Mouse (Mus musculus) cerebellum, adult 11-12 months (tissue): ENCODE measurements around the gene Sipa1.

Experiments used
- DNase-seq: peaks from one replicate; pipeline ENCODE4 v3.0.0; 2022

The Sipa1 gene

DNA sequence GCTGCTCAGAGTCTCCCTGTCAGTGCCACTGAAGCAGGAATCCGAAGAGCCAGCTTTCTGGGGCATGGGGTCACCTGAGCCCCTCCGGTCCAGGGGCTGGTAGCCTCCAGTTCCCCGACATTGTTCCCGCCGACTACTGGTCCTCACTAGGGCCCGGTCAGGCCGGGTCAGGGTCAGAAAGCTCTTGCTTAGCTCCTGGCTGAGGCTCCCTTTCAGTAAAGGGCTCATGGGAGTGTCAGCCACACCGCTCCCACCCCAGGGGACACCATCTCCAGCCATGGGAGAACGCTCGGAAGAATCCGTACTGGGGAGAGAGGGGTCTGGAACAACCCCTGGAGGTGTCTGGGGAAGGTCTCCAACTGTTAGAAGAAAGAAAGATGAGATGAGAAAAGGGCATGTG, 22.4 kb upstream of the Sipa1 start:
- no peak for DNase-seq

DNA sequence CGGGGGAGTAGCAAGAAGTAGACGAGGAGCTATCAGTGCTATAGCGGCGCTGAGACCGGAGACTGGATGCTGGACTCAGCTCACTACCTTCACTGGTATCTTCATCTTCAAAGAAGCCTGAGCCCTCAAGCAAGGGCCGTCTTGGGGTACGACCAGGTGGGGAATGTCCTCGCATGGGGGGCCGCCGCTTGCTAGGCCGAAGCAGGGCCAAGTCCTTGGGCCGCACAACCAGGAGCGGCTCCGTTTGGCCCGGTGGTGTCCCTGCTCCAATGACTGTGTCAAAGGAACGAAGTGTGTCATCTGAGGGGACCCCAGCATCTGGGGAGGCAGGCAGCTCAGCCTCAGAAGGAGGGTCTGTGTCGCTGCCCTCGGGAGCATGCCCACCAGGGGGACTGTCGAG, 21.9 kb upstream of the Sipa1 start:
- no peak for DNase-seq

DNA sequence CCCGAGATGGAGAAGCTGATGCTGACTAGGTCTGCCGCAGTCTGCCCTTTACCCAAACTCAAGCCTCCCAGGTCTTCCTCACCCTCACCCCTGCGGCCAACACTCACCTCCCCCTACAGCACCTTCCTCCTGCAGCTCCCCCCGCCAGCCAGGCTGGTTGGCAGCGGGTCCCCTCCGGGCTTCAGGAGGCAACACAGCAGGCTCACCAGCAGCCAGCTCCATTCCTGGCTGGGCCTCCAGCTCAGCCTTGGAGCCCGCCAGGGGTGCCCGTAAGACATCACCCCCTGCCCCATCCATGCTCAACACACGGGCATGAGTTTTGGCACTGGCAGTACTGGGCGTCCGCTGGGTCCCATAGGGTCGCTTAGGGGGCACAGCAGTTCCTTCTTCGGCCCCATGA, 21.5 kb upstream of the Sipa1 start:
- peak; percentile 40 for DNase-seq

DNA sequence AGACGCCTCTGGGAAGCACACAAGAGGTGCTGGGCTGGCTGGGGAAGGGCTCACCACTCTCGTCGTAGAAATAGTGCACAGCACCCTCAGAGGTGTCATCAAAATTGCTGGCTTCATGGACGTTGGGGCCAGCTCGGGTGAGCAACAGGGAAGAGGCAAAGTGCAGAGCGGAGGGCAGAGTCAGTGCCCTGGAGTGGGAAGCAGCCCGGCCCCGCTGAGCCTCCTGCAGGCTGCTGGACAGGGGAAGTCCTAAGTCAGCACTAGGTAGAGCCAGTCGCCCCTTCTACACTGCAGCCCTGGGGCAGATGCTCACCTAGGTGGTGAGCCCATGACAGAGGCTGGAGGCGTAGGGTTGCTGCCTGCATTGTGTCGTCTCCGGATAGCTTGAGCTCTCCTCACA, 20.7 kb upstream of the Sipa1 start:
- no peak for DNase-seq

DNA sequence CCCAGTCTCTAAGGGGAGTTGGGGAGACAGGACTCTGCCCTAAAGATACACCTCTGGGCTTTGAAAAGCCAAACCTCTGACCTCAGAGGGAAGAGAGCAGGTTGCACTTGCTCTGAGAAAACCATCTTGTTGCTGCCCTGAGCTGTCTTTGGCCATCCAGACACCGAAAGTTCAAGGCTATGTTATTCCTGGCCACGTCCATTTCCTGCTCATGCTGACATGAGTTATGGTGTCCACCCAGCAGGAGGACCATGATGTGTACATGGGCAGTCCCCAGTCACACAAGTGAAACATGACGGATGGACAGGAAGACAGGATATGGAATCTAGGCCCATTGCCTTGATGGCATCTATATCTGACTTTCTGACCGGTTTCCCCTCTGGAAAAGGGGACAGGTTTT, 16.9 kb upstream of the Sipa1 start:
- no peak for DNase-seq

DNA sequence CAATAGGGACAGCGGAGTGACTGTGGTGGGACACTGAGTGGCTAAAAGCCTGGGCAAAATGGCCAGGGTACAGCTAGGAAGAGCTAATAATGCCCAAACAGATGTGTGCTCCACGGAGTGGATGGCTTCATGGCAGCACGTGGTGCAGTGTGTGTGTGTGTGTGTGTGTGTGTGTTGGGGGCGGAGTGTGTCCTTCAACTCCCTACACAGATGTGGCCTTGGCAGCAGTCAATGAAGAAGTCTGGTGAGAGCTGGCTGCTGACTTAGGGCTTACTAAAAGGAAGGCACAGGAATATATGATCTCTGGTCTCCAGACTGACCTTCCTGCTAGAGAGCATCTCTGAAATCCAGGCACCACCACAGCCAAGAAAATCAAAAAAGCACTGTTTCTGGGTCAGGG, 4.9 kb upstream of the Sipa1 start:
- DNase-seq: no peak

DNA sequence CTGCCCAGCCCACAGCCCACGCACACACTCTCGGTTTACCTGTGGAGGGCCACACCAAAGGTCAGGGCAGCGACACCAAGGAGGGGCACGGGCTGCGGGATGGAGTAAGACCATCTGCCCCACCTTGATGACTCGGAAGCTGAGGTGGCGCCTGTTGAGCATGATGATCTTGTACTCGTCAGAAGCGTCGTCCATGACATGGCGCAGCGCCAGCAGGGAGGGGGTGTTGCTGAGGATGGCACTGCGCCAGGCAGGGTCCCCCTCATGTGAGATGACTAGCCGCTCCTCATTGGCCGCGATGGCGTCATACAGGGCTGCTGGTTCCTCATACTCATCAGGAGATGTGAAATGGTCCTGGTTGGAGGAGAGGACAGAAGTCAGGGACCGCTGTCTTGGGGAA, 2.9 kb upstream of the Sipa1 start:
- no peak for DNase-seq

DNA sequence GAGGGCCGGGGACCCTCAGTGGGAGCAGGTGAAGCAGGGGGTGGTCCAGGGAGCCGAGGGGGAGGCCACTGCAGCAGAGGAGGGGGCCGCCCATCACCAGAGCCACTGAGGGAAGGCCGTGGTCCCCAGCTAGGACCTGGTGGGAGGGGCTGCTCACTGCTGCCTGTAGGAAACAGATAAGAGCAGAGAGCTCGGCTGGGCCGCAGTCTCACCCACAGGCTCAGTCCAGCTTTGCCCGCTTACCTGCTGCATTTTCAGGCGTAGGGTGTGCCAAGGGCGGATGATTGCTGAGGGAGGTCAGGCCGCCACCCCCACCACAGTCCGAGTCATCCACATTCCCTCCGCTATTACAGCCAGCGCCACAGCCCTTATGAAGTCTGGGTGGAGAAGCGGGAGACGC, 2.0 kb upstream of the Sipa1 start:
- DNase-seq: no peak

DNA sequence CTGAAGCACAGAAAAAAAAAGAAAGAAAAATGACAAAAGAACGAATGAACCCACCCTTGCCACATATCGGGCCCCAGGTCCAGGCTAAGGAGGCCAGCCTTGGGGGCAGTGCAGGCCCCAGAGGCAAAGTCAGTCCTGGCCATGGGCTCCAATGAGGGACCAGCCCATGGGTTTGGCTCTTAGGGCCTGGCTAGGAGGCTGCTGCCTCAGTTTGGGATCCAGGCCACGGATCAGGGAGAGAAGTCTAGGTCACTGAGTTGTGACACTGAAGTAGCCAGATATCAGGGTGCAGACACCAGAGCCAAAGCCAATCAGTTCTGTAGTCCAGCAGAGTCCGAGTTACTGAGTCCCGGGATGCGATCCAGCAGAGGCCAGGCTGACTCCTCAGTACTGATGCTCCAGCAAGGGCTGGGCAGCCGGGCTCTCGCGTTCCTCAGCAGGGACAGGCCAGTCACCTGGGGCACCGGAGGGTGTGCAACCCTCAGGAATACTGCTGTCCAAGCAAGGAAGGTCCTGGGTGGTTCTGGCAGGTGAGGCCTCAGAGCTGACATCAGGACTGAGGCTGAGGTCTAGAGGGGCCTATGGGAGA, 1.3 kb upstream of the Sipa1 start:
- DNase-seq: no peak

DNA sequence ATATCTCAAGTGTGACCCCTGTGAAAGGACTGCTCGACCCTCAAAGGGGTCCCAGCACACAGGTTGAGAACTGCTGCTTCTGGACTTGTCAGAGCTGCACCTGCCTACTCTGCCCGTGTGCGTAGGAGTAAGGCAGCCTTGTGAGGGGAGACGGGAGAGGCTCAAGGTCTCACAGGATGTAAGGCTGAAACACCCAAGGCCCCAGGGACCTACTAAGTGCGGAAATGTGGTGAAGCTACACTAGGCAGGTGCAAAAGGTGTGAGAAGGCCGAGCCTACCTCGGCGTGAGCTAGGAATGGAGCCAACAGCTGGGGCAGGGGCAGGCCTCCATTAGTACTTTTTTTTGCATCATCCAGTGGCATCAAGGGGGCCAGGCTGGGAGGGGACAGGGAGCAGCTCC, 1.2 kb downstream of the Sipa1 start:
- DNase-seq: no peak

DNA sequence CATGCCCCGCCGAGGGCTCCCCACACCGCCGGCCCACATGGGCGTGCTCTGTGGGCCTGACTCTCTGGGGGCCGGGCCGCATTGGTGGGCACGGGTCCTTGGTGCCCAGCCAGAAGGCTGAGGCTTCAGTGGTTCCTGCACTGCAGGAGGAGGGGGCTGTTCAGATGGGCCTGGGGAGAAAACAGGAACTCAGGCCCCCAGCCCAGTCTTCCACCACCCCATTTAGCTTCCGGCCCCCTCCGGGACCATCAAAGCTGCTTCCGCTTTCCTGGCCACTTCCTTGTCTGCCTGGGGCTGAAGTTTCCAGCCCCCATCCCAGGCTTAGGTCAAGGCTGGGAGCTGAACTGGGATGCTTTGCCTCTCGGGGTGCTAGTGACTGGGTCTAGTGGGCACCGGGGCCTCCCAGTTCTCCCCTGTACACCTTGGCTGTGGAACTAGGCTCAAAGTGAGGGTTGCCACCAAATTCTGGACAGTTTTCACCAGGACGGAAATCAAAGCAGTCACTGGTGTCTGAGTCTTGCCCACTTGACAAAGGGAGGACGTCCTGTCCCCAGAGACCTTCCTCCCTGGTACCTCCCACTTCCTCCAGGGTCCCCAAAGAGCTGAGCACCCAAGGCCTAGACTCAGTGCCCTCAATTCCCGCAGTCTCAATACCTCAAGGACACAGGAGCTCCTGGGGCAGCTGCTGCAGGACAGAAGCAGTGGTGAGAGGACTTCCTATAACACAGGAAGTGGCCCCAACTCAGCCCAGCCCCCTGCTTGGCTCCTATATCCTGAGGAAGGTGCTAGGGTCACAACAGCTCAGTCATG, 2.4 kb downstream of the Sipa1 start:
- DNase-seq: no peak

DNA sequence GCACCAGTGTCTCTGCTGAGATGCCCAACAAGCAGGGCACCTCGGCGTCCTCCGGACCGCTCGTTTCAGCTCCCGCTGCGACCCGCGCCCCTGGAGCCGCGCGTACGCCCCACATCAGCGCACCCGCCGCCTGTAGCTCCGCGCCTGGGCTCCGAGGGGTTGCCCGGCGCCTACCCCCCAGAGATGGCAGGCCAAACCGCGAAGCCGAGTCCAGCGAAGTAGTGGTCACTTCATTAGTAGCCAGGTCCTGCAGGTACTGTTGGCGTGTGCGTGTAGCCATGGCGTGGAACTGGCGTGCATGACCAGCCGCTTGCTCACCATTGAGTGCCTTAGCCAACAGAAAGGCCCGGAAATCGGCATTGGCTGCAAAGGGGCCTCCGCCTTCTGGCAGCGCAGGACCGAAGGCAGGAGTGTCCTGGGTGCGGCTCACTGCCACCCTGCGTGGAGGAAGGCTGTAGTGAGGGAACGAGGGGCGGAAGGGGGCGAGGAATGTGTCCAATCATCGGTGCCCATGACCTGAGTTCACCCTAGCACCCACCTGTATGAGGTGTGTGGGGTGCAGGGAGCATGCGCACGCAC, 8.7 kb downstream of the Sipa1 start:
- no peak for DNase-seq

DNA sequence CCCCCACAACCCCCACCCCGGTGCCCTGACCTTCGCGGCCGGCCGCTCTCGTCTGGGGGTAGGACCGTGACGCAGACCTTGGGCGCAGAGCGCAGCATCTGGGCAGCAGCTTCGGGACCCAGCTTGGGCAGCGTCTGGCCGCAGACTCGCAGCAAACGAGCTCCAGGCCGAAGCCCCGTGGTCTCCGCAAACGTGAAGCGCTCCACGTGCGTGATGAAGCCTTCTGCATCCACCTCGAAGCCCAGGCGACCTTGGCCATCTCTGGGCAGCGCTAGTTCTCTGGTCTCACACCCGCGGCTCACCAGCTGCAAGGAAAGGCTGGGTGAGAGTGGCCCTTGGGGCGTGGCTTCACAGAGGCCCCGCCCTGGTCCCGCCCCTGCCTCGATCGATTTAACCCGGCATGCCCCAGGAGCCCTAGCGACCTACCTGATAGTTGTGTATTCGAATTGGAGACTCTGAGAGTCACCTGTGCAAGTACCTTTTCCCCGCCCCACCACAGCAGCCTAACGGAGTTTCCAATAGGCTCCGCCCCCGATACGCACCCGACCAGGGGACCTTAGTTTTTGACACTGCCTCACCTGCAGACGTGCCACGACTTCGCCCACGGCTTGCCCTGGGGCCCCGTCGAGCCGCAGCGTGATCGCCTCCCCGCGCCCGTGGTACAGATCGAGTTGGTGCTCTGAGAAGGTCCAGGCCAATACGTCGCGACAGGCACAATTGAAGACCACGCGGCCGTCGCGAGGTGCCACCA, 9.4 kb downstream of the Sipa1 start:
- DNase-seq: no peak

DNA sequence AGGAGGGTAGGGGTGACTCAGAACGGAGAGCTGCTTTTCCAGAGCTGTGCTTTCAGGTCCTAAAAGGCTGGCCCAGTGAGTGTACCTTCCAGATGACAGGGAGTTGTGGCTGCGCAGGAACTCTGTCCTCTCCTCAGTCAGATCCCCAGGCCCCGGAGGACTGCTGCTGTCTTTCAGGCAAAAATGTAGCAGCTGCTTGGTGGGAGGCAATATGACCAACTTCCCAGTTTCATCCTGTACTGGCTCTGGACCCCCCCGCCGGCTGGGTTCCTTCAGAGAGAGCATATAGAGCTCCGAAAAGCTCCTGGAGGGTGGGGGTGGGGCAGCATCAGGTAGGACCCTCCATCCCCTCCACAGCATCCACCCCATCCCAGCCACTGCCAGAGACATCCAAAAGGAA, 10.9 kb downstream of the Sipa1 start:
- DNase-seq: no peak

DNA sequence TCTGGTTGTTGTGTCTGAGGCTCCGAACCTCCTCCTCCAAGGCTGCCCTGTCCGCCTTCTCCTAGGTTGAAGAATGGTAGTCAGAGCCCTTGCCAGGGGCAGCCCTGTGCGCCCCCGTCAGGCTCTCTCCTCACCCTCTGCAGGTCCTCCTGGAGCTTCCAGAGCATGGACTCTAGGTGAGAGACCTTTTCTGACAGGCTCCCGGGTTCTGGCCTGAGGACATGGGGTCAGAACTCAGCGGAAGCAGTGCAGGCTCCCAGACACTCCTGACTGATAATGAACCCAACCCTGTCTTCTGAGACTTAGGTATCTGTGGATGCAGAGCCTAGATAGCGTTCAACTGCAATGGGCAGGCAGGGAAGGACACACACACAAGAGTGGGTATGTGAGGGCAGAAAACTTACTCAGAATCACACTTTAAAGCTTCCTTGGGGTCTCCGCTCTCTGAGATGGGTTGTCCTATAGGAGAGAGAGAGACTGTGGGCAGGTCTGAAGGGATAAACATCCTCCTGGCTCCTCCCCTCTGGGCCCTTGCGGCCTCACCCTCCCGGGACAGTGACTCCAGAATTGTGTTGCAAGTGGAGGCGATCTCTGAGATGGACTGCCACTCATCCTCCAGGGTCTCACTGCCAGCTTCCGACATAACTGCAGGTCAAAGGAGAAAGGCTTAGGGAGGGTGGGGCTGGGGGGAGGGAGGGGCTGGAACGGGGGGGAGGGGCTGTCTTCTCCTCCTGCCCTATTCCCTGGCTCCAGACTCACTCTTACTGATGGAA, 11.8 kb downstream of the Sipa1 start:
- DNase-seq: no peak

DNA sequence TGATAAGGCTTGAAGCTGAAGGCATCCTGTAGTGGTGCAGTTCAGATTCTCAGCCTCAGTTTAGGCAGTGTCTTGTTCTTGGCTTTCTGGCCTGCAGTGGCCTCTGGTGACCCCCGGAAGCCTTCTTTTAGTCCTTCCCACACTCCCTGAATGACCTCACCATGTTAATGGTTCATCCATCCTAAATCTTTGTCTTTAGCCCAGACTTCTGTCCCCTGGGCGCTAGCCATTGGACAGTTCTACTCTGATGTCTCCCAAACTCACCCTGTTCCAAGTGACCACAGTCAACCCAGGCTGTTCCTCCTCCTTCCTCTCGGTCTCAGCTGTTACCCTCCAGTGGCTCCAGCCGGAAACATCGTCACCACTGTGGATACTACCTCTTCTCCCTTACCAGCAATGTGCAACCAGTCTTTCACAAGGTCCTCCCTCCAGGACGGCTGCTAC, 14.2 kb downstream of the Sipa1 start:
- DNase-seq: no peak

DNA sequence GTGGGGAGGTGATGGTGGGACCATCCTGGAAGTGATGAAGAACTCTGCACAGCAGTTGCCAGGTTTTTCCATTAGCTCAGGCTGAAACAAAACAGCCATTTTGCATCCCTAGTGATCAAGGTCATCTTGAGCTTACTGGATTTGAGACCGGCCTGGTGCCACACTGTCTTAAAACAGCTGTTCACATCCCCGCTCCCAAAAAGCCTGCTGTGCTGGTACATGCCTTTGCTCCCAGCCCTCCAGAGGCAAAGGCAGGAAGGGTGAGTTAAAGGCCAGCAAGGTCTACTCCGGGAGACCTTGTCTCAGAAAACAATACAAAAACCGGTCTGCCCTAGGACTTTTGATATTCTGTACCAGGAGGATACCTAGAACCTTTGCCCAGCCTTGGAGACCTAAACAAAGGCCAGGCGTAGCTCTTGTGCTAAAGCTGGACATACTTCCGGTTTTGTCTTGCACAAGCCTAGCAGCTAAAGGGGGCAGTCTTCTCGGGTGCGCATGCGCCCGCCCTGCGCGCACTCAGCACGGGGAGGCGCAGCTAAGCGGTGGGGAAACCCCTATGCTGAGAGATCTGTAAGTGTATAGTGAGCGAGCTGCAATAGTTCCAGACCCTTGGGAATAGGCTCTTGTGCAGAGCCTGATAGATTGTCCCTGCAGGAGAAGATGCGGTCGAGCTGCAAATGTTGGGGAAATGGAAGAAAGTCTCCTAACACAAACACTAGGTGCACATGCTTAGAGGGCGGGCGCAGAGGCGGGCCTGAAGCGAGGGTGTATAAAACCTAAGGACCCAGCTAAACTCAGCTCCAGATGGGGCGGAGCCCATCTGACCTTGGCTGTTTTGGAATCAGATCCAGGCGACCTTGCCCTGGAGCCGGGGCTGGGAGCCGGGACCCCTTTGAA, 14.9 kb downstream of the Sipa1 start:
- DNase-seq: peak; percentile 72

DNA sequence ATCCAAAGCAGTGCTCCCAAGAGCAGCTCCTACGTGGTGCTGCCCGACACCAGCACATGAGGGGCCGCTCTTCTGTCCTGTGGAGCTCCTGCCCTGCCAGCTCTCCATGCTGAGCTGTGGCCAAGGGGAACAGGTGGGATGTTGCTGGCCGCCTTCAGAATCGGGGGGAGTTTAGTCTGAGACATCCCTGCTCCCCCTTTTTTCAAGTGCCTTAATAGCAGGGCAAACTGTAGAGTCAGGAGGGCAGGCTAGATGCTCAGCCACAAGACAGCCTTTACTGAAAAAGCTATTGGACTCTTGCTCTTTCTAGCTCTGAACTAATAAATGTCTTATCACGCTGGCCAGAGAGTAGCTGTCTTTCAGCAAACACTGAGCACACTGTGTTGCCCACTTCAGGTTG, 15.7 kb downstream of the Sipa1 start:
- DNase-seq: no peak

DNA sequence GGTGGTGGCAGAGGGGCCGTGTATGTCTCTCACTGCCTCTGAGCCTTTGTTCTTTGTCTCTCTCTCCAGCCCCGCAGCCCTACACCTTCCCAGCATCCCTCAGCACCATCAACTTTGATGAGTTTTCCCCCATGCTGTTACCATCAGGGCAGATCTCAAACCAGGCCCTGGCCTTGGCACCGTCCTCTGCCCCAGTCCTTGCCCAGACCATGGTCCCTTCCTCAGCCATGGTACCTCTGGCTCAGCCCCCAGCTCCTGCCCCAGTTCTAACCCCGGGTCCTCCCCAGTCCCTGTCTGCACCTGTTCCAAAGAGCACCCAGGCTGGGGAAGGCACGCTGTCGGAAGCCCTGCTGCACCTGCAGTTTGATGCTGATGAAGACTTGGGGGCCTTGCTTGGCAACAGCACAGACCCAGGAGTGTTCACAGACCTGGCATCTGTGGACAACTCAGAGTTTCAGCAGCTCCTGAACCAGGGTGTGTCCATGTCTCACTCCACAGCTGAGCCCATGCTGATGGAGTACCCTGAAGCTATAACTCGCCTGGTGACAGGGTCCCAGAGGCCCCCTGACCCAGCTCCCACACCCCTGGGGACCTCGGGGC, 16.7 kb downstream of the Sipa1 start:
- DNase-seq: peak; percentile 20

DNA sequence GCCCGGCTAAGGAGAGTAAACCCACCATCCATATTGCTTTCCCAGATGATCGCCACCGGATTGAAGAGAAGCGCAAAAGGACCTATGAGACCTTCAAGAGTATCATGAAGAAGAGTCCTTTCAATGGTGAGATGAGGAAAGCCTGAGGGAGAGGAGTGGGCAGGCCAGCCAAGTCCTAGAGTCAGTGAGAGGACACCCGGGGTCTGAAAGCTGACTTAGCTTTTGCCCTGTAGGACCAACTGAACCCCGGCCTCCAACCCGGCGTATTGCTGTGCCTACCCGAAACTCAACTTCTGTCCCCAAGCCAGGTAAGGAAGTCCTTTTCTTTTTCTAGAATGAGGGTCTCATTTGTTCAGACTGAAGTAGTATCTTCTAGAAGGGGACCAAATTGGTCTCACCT, 18.2 kb downstream of the Sipa1 start:
- DNase-seq: no peak

DNA sequence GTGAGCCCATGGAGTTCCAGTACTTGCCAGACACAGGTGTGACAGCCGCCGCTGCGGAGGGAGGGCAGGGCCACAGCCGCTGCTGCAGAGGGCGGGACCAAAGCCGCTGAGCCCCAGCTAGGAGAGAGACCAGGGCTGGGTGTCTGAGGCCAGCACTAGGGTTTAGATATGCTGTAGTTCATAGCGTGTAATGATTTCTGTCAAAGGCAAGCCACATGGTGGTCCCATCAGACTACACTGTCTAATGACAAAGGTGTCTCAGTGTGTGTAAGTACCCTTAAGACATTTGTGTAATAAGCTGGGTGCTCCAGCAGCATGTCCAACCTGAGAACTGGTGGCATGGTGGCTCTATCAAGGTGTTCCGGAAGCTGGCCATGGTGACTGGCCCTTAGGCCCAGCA, 21.9 kb downstream of the Sipa1 start:
- DNase-seq: no peak

DNA sequence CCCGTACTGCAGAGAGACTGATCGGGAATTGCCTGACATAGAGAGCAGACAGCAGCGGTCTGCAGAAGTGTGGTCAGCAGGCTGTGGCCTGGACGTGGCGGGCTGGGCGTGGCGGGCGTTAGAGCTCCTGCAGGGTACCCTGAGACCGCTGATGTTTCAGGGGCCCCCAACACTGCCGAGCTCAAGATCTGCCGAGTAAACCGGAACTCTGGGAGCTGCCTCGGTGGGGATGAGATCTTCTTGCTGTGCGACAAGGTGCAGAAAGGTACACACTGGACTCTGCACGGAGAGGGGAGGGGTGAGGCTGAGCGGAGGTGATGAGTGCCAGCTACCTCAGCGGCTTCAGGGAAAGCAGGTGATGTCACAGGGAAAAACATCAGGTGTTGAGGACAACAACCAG, 22.5 kb downstream of the Sipa1 start:
- peak; percentile 22 for DNase-seq
